Mouse (Mus musculus) stomach, embryonic 15.5 days (tissue): ENCODE results near the gene Gper1. TPM values are rescaled to one million over a fixed set of nuclear protein-coding genes. Genes with fewer than 3 reads are reported as not detected.

Source experiments
- ATAC-seq: fragments of 200-750 bp; cut with Nextera tagmentation; 2 replicates; pipeline ENCODE4 v1.8.0; 2017; ENCODE audit warnings: low read depth, moderate number of reproducible peaks, moderate TSS enrichment; ENCODE audit not compliant: insufficient read depth, low FRiP score
- H3K27ac ChIP-seq: fragments of 300-500 bp; sonication (generic); 2 replicates; pipeline ENCODE4 v1.5.1; 2015; ENCODE audit warnings: mild to moderate bottlenecking, inconsistent platforms
- H3K27me3 ChIP-seq: fragments of 300-500 bp; sonication (generic); replicated peaks from 2 replicates; pipeline ENCODE4 v1.6.1; 2015; ENCODE audit warnings: inconsistent platforms
- H3K36me3 ChIP-seq: fragments of 300-500 bp; sonication (generic); 2 replicates; pipeline ENCODE4 v1.6.1; 2015; ENCODE audit warnings: inconsistent platforms
- H3K4me1 ChIP-seq: fragments of 300-500 bp; sonication (generic); 2 replicates; pipeline ENCODE4 v1.6.1; 2015; ENCODE audit warnings: inconsistent platforms
- H3K4me2 ChIP-seq: fragments of 300-500 bp; sonication (generic); 2 replicates; pipeline ENCODE4 v1.6.1; 2015; ENCODE audit warnings: mild to moderate bottlenecking, inconsistent platforms
- H3K4me3 ChIP-seq: fragments of 300-500 bp; sonication (generic); replicated peaks from 2 replicates; pipeline ENCODE4 v1.5.1; 2015; ENCODE audit warnings: inconsistent platforms
- H3K9ac ChIP-seq: fragments of 300-500 bp; sonication (generic); 2 replicates; pipeline ENCODE4 v1.6.1; 2015; ENCODE audit warnings: inconsistent platforms
- H3K9me3 ChIP-seq: fragments of 300-500 bp; sonication (generic); 2 replicates; pipeline ENCODE4 v1.6.1; 2016; ENCODE audit warnings: inconsistent platforms
- WGBS: fragments of 180-500 bp; shearing (Covaris S2); methylation state at CpG from one replicate; pipeline ENCODE4 v1.1.7; 2015; 5-methylcytosine and 5-hydroxymethylcytosine counted together
- polyA plus RNA-seq: library from polyadenylated mRNA; unstranded; fragments of >200 nt; fragmentation: Nextera tagmentation; extraction: Ambion mirVana; gene quantifications from 2 replicates; pipeline ENCODE4 v1.2.1, GENCODE M21; 2015

The Gper1 gene
- polyA plus RNA-seq, 1 experiment from 2014 or later: 2.7 TPM

DNA sequence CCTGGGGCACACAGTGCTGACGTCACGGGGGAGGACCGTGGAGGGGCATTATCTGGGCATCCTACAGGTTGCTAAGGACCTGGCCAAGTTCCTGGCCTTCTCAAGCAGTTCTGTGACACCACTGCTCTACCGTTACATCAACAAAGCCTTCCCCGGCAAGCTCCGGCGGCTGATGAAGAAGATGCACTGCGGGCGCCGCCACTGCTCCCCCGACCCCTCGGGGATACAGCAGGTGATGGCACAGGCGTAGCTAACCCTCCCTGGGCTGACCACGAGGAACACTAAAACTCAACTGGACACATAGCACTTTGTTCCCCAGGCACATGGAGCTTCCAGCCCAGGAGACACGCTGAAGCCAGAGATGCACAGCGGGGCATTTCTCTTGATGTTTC, 29.8 kb upstream of the Gper1 start:
- 91% methylated on average over 16 of the region's 16 CpGs for WGBS
- Histone ChIP-seq H3K27ac (no peak overlapping the region), H3K9me3 (no peaks in the 10 kb centered on the region), H3K27me3 (no peaks in the 10 kb centered on the region), H3K4me1 (peaks cover 16% of the 10 kb centered on the region), H3K36me3 (no peaks in the 10 kb centered on the region), H3K4me2 (no peak overlapping the region), H3K4me3 (no peak overlapping the region), H3K9ac (no peak overlapping the region)
- ATAC-seq: no peak

DNA sequence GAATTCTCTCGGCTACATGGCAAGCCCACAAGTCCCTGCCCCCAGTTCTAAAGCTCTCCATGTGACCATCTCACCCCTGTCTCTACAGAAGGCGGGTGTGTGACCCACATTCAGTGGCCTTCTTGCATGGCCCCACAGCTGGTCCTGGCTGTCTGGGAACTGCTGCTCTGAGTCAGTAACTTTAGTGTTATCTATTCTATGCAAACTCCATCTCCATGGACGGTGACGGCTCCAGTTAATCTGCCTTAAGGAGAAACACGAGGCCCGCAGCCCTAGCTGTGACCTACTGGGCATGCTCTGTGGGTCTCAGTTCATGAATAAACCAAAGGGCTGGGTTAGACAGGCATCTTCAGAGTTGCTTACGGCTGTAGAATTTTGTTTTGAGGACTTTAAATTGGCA, 28.6 kb upstream of the Gper1 start:
- Histone ChIP-seq H3K9ac (no peak overlapping the region), H3K9me3 (no peaks in the 10 kb centered on the region), H3K27ac (no peak overlapping the region), H3K36me3 (no peaks in the 10 kb centered on the region), H3K27me3 (no peaks in the 10 kb centered on the region), H3K4me1 (peaks cover 5% of the 10 kb centered on the region), H3K4me3 (no peak overlapping the region), H3K4me2 (no peak overlapping the region)
- ATAC-seq: no peak
- WGBS: 62% methylated on average over 7 of the region's 7 CpGs

DNA sequence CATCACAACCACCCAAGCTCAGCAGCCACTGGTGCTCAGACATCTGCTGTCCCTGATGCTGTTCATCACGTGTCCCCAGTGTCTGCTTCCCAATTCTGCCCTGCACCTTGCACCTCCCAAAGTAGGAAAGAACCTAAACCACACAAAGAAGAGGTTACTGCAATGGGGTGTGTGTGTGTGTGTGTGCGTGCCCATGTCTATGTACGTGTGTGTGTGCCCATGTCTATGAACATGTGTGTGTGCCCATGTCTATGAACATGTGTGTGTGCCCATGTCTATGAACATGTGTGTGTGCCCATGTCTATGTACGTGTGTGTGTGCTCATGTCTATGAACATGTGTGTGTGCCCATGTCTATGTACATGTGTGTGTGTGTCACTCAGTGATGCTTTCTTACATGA, 27.4 kb upstream of the Gper1 start:
- no peak for ATAC-seq
- H3K9me3 ChIP-seq: no peaks in the 10 kb centered on the region
- WGBS: 87% methylated on average over 4 of the region's 4 CpGs

DNA sequence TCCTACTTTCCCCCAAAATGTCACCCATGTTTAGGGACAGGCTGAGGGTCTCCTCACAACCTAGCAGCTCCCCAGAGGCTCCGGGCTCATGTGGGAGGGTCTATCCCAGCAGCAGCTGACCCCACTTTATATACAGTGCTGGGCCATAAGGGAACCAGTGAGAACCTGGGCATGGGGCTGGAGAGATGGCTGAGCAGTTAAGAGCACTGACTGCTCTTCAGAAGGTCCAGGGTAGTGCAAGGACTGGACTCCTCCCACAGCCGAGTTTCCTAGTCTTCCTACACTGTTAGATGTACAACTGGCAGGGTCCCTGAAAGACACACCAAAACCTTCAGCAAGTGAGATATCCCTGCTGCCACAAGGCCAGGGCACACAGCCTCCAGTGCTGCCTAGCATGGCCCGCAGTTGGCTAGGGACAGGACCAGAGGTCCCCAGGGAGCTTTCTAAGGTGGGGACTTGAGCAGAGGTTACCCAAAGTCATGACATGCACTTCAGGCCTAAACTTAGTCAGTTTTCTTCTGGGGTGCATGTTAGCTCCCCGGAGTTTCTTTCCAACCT, 25.5 kb upstream of the Gper1 start:
- Histone ChIP-seq H3K9ac (no peak overlapping the region), H3K4me1 (no peaks in the 10 kb centered on the region), H3K4me3 (no peak overlapping the region), H3K27ac (no peak overlapping the region), H3K27me3 (no peaks in the 10 kb centered on the region), H3K4me2 (no peak overlapping the region), H3K9me3 (no peaks in the 10 kb centered on the region), H3K36me3 (no peaks in the 10 kb centered on the region)
- ATAC-seq: no peak
- WGBS: 80% methylated on average over 4 of the region's 4 CpGs

More for the DNA sequence above, 27.4 kb upstream of the Gper1 start:
- Histone ChIP-seq H3K4me1 (no peaks in the 10 kb centered on the region), H3K4me2 (no peak overlapping the region), H3K4me3 (no peak overlapping the region), H3K27me3 (no peaks in the 10 kb centered on the region), H3K27ac (no peak overlapping the region), H3K9ac (no peak overlapping the region), H3K36me3 (no peaks in the 10 kb centered on the region)

DNA sequence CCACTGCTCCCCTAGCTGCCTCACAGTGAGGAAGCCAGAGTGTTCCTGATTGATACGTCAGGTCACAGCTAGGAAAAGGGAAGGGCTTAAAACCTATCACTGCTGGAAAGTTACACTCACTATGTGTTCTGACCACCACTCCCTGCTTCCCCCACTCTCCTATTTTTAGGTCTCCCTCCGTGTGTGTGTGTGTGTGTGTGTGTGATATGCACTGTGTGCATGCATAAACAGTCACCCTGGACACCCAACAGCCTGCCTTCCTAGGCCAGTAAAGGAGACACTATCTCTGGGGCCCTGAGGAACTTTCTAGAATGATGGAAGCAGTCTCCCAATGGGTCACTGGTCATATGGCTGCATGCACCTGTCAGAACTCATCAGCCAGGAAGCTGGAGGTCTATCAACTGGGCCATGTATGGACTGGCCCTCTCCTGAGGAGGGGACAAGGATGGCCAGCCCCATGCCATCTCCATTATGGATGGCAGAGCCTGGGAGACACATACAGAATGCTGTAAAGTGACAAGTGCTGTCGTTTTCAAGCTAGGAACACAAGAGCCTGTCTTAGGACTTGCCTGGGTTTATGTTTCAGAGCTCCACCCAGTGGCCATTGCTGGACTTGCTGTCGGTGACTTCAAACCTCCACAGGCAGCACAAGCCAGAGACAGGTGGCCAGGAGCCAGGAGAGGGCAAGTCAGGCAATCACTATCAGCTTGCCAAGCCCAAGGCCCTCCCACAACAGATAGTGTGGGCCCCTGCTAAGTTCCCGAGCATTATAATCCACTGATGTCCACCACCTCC, 24.8 kb upstream of the Gper1 start:
- Histone ChIP-seq H3K9ac (no peak overlapping the region), H3K27ac (no peak overlapping the region), H3K4me2 (no peak overlapping the region), H3K4me1 (no peaks in the 10 kb centered on the region), H3K27me3 (no peaks in the 10 kb centered on the region), H3K4me3 (no peak overlapping the region), H3K9me3 (no peaks in the 10 kb centered on the region), H3K36me3 (no peaks in the 10 kb centered on the region)
- ATAC-seq: peak; percentile 62; the same call in 1 of the 2 replicates
- 35% methylated on average over 5 of the region's 5 CpGs for WGBS

DNA sequence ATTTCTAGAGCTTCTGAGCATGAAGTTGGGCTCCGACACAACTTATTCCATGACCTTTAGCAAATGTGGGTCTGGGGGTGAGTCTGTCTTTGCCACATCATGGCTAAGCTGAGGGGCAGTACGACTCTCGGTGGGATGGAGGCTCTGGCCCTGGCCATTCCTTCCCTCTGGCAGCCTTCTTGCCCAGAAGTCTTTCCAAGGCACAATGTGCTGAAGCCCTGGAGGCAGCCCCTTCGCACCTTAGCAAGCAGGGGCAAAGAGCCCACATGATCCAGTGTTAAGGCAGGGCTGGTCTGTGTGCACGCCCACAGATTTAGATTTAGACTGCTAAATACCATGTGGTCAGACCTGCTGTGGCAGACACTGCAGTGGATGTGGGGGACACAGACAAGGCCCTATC, 24.2 kb upstream of the Gper1 start:
- Histone ChIP-seq H3K4me3 (no peak overlapping the region), H3K27ac (no peak overlapping the region), H3K27me3 (no peaks in the 10 kb centered on the region), H3K36me3 (no peaks in the 10 kb centered on the region), H3K9ac (no peak overlapping the region), H3K9me3 (no peaks in the 10 kb centered on the region), H3K4me1 (no peaks in the 10 kb centered on the region), H3K4me2 (no peak overlapping the region)
- 76% methylated on average over 5 of the region's 5 CpGs for WGBS
- ATAC-seq: no peak

DNA sequence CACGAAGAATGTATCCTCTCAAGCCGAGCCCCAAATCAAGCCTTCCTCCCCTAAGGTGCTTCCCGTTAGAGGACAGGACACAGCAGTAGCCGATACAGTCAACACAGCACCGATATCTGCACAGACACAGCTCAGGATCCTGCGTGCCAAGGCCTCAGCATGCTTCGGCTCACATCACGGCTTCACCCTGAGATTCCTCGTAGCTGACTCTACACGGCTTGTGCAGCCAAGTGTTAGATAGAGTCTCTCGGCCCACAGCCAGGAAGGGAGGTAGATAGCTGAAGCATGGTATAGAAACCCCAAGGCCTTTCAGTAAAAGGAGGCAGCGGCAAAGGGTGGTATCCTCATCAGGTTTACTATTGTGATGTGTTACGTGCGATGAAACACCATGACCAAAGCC, 23.0 kb upstream of the Gper1 start:
- 88% methylated on average over 14 of the region's 14 CpGs for WGBS
- H3K9me3 ChIP-seq: no peaks in the 10 kb centered on the region
- H3K36me3 ChIP-seq: no peaks in the 10 kb centered on the region
- no peaks in the 10 kb centered on the region for H3K27me3 ChIP-seq
- H3K9ac ChIP-seq: no peak overlapping the region
- H3K4me2 ChIP-seq: no peak overlapping the region
- no peak overlapping the region for H3K27ac ChIP-seq
- no peak for ATAC-seq
- no peaks in the 10 kb centered on the region for H3K4me1 ChIP-seq
- no peak overlapping the region for H3K4me3 ChIP-seq

DNA sequence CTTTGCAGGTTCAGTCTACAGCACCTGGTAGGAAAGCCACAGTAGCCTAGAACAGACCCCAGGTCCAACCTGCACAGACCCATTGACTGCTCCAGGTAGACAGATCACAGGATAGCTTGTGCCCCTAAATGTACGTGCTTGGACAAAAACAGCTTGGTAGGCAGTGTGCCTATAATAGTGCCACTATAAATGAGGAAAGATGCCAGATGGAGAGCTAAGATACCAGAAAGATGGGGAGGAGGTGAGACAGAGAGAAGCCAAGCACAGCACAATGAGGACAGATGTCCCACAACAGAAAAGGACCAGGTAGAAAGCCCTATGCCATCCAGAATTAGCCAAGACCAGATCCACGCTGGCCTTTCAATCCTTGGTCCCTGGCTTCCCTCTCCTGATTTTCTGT, 20.8 kb upstream of the Gper1 start:
- no peaks in the 10 kb centered on the region for H3K27me3 ChIP-seq
- WGBS: 95% methylated on average over 2 of the region's 2 CpGs

DNA sequence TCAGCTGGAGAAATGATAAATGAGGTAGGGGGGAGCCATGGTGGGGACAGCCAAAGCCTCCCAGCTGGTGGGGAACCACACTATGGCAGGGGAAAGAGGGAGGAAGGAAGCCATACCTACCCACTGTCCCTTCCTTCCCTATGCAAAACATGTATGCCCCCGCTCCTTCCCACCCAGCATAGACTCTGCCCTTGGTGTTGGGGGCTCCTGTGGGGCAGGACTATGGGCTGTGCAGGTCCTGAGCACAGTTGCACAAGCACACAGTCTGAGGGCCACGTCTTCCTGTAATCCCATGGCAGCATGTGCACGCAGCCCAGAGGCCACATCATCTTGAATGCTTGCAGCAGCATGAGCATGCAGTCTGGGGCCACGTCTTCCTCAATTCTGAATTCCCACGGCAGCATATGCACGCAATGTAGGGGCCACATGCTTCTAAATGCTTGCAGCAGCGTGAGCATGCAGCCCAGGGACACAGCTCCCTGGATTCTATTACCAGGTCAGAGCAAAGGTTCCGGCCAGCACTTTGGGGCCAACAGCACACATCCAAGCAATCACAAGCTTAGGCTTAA, 19.2 kb upstream of the Gper1 start:
- Histone ChIP-seq H3K36me3 (no peaks in the 10 kb centered on the region), H3K4me2 (no peak overlapping the region), H3K27ac (no peak overlapping the region), H3K27me3 (no peaks in the 10 kb centered on the region), H3K4me1 (no peaks in the 10 kb centered on the region), H3K9ac (no peak overlapping the region), H3K4me3 (no peak overlapping the region), H3K9me3 (no peaks in the 10 kb centered on the region)
- ATAC-seq: no peak
- WGBS: 85% methylated on average over 8 of the region's 8 CpGs

More for the DNA sequence above, 20.8 kb upstream of the Gper1 start:
- no peak for ATAC-seq
- Histone ChIP-seq H3K4me3 (no peak overlapping the region), H3K27ac (no peak overlapping the region), H3K4me1 (no peaks in the 10 kb centered on the region), H3K9ac (no peak overlapping the region), H3K36me3 (no peaks in the 10 kb centered on the region), H3K9me3 (no peaks in the 10 kb centered on the region), H3K4me2 (no peak overlapping the region)

DNA sequence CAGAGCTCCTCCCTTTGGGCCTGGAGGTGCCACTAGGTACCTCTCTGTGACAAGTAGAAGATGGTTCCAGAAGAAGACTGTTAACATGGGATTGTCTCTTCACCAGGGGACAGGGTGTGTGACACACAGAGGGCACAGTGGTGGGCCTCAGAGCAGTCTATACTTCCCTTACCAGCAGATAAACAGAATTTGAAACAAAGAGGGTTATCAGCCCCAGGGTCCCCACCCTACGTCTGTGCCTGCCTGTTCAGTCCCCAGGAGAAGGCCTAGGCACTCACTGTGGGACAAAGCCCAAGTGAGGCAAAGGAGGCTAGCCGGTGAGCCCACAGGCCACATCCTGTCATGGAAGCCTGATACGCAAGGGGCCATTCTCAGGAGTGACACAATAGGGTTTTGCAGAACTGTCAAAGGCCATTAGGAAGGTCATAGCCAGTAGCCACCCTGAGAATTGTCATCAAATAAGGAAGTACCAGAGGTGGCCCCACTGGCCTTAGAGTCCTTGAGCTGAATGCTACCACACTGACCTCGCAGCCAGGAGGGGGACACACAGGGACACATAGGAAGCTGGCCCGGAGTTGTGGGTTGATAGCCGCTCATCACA, 18.1 kb upstream of the Gper1 start, which contains the start of gene C130050O18Rik:
Gene C130050O18Rik, plus strand, starts transcription at position 480 of the 601 bp plus-strand sequence.
- Histone ChIP-seq H3K27ac (0 out of 2 replicates have a peak within 1 kb of the TSS, but pooled peaks have one; percentile 23), H3K9ac (no peak within 1 kb of the TSS), H3K4me1 (peaks cover 7% of the 10 kb centered on the region; the same call in 1 of the 2 replicates), H3K36me3 (no peaks in the 10 kb centered on the region), H3K4me2 (no peak within 1 kb of the TSS), H3K4me3 (no peak within 1 kb of the TSS), H3K9me3 (no peaks in the 10 kb centered on the region), H3K27me3 (no peaks in the 10 kb centered on the region)
- no peak for ATAC-seq
- 77% methylated on average over 6 of the region's 6 CpGs for WGBS

DNA sequence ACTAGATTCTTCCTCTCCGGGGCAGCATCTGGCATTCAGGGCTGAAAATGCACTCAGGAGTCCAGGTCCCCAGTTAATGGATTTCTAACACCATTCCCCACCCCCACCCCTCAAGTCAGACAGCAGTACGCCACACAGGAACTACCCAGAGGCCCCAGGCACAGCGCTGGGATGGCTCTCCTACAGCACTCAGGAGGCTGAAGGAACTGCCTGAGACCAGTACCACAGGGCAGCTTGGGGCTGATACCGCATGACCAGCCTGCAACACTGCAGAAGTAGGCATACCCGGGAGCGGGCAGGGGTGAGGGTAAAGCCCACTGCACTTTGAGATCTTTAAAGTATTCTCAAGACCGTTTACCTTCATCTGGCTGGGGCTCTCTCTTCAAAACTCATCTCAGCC, 17.5 kb upstream of the Gper1 start:
- Histone ChIP-seq H3K4me3 (no peak overlapping the region), H3K27ac (no peak overlapping the region), H3K36me3 (no peaks in the 10 kb centered on the region), H3K4me2 (no peak overlapping the region), H3K9ac (no peak overlapping the region), H3K4me1 (peaks cover 7% of the 10 kb centered on the region; the same call in 1 of the 2 replicates), H3K9me3 (no peaks in the 10 kb centered on the region), H3K27me3 (no peaks in the 10 kb centered on the region)
- WGBS: 70% methylated on average over 7 of the region's 7 CpGs
- ATAC-seq: no peak

DNA sequence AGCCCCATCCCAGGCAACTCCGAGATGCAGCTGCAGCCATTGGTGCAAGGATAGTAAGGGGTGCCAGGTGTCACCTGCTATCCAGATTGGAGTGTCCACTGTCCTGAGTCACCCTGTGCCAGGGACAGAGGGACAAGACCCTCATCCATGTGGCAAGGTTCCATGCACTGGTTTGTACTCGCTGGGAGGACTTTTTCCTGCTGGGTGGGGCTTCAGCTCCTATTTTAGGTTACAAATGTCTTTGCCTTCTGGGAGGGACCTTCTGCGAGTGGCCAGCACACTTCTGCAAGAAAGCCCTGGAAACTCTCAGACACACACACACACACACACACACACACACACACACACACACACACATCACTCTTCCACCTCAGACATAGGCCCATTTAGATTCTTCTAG, 17.0 kb upstream of the Gper1 start:
- no peaks in the 10 kb centered on the region for H3K9me3 ChIP-seq
- H3K9ac ChIP-seq: no peak overlapping the region
- H3K4me3 ChIP-seq: no peak overlapping the region
- H3K36me3 ChIP-seq: no peaks in the 10 kb centered on the region
- H3K4me1 ChIP-seq: peaks cover 7% of the 10 kb centered on the region; the same call in 1 of the 2 replicates
- H3K4me2 ChIP-seq: no peak overlapping the region
- 63% methylated on average over 3 of the region's 3 CpGs for WGBS
- H3K27me3 ChIP-seq: no peaks in the 10 kb centered on the region
- H3K27ac ChIP-seq: no peak overlapping the region
- no peak for ATAC-seq
